Mouse (Mus musculus): ENCODE measurements at regions not wholly inside any gene's neighbourhood (a gene's known extent, or its start where the extent isn't known, plus 50 kb on each side); places are given as distances from the start of the nearest gene placed in this dataset.

GRCm38 (mm10) chr4:50583001-50583400 is 633.5 kb upstream of the Cylc2 start:
- peak; percentile 22 to 27 for DNase-seq

GRCm38 (mm10) chr4:50620706-50621105 is 595.8 kb upstream of the Cylc2 start:
- DNase-seq, result no peak
